Mouse (Mus musculus) hematopoietic stem cell, adult 5-6 weeks (primary cell): ENCODE data around the gene Npas4. TPM values are rescaled to one million over a fixed set of nuclear protein-coding genes. Genes with fewer than 3 reads are reported as not detected.

Source experiments
- ATAC-seq, 2 experiments: fragments of 125-278 bp in 1 of 2; replicated peaks in 1 of 2; 2 replicates each; pipeline ENCODE4 v1.8.0; 2016 to 2017; ENCODE audit warnings: inconsistent platforms in 2 of 2, mild to moderate bottlenecking in 2 of 2, moderate number of reproducible peaks in 2 of 2, low read depth in 1 of 2, moderate TSS enrichment in 1 of 2; ENCODE audit not compliant: low FRiP score in 2 of 2, poor library complexity in 2 of 2, severe bottlenecking in 2 of 2, insufficient read depth in 1 of 2, low TSS enrichment in 1 of 2
- total RNA-seq: library from RNA; stranded (forward); fragments of 172-1452, 232-1000 nt; gene quantifications from 2 replicates; pipeline ENCODE4 v1.2.3, GENCODE M21; 2017

The Npas4 gene
- total RNA-seq, 1 experiment from 2014 or later, result not detected

DNA sequence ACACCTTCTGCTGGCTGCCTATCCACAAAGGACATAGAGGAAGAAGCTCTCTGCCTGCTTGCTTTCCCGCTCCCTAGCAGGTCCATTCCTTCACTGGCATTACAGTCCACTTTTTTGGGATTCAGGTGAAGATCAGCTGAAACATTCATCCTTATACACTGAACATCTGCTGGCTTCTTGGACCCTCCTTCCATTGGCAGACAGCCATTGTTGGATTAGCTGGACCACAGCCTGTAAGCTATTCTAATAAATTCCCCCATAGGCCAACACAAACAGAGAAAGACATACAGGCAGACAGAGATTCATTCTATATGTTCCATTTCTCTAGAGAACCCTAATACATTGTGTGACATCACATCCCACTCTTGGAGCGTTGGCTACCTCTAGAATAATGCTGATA is 53.2 kb downstream of the Npas4 start:
- no peak for ATAC-seq

Other genes starting within 250 kb of the Npas4 start
- gene Rbm4b, start 233.8 kb downstream of the Npas4 start, total RNA-seq, result 28.8 and 29.5 TPM in 2 replicates
- 75.7 and 127 TPM in 2 replicates for gene Rbm4, start 196.4 kb downstream of the Npas4 start, total RNA-seq
- gene Gm21992, start 178.7 kb downstream of the Npas4 start, total RNA-seq, result 41.8 and 81.7 TPM in 2 replicates
- 16.8 and 17.4 TPM in 2 replicates for gene Rbm14, start 178.7 kb downstream of the Npas4 start, total RNA-seq
- gene Ccs, start 151.0 kb downstream of the Npas4 start, total RNA-seq, result 24.1 and 24.7 TPM in 2 replicates
- not detected in 2 replicates for gene Ccdc87, start 150.9 kb downstream of the Npas4 start, total RNA-seq
- gene Ctsf, start 135.2 kb downstream of the Npas4 start, total RNA-seq, result 18.9 and 29.8 TPM in 2 replicates
- gene Actn3, start 112.4 kb downstream of the Npas4 start, total RNA-seq, result 0.06 and 0.20 TPM in 2 replicates
- 13.1 and 17.4 TPM in 2 replicates for gene Zdhhc24, start 111.6 kb downstream of the Npas4 start, total RNA-seq
- 2.3 and 3.2 TPM in 2 replicates for gene Bbs1, start 83.7 kb downstream of the Npas4 start, total RNA-seq
- 37.6 and 41.1 TPM in 2 replicates for gene Dpp3, start 62.0 kb downstream of the Npas4 start, total RNA-seq
- gene Peli3, start 47.2 kb downstream of the Npas4 start, total RNA-seq, result 0.10 TPM in 1 of 2 replicates, not detected in the other
- 50.0 and 71.5 TPM in 2 replicates for gene Mrpl11, start 28.2 kb downstream of the Npas4 start, total RNA-seq
- gene Slc29a2, start 33.5 kb upstream of the Npas4 start, total RNA-seq, result 2.3 and 5.3 TPM in 2 replicates
- not detected in 2 replicates for gene B4gat1, start 48.5 kb upstream of the Npas4 start, total RNA-seq
- gene AC124502.3, start 48.6 kb upstream of the Npas4 start, total RNA-seq, result 7.3 and 8.4 TPM in 2 replicates
- 23.3 and 29.5 TPM in 2 replicates for gene Brms1, start 51.0 kb upstream of the Npas4 start, total RNA-seq
- gene Rin1, start 60.2 kb upstream of the Npas4 start, total RNA-seq, result 0.69 TPM in 1 of 2 replicates, not detected in the other
- 0.31 and 0.74 TPM in 2 replicates for gene Cd248, start 77.8 kb upstream of the Npas4 start, total RNA-seq
- not detected in 2 replicates for gene Tmem151a, start 95.2 kb upstream of the Npas4 start, total RNA-seq
- gene Yif1a, start 98.2 kb upstream of the Npas4 start, total RNA-seq, result 8.2 and 12.9 TPM in 2 replicates
- gene Cnih2, start 108.2 kb upstream of the Npas4 start, total RNA-seq, result 0.35 TPM in 1 of 2 replicates, not detected in the other
- gene Rab1b, start 116.8 kb upstream of the Npas4 start, total RNA-seq, result 70.4 and 70.9 TPM in 2 replicates
- gene Klc2, start 128.2 kb upstream of the Npas4 start, total RNA-seq, result 9.8 and 10.1 TPM in 2 replicates